Mouse (Mus musculus): Measurements from ENCODE around the gene Traf3ip3. TPM values are rescaled to one million over a fixed set of nuclear protein-coding genes. Genes with fewer than 3 reads are reported as not detected.
A peak's percentile ranks its signal among the peaks of the same experiment; 100 is the strongest.

Traf3ip3 gene
- total RNA-seq, 2 experiments from 2014 or later: 1.0 to 1.4 TPM

DNA sequence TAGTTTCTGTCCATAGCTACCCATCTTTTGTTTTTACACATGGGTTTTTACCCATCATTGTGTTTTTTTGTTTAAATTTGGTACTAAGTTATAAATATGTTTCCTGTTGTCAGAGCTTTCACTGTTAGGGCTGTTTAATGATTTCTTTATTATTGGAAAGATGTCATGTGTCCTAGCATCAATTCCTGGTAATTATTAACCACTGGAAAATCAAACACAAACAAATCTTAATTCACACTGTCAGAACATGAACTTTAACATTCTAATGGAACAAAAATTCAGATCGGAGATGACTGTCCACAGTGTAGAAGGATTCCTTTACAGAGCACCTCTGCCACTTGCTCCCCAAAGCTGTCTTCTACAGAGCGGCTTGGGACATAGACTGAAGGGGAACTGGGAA, 3.9 kb upstream of the Traf3ip3 start:
- no peak for DNase-seq

DNA sequence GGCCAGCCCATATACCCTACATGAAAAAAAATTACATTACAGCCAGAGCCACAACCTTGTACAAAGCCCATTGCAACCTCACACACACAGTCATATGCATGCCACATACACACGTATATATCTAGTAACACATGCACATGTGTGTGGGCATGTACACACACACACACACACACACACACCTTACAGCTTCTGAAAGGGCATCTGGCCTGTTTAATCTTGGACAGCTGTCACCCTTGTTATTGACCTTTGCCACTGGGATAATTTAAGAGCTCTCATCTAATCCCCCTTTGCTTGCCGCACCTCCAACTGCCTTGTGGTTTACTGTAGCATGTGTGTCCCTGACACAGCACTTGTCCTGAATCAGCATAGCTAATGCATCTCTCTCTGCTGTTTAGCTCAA, 2.3 kb upstream of the Traf3ip3 start:
- DNase-seq: no peak

DNA sequence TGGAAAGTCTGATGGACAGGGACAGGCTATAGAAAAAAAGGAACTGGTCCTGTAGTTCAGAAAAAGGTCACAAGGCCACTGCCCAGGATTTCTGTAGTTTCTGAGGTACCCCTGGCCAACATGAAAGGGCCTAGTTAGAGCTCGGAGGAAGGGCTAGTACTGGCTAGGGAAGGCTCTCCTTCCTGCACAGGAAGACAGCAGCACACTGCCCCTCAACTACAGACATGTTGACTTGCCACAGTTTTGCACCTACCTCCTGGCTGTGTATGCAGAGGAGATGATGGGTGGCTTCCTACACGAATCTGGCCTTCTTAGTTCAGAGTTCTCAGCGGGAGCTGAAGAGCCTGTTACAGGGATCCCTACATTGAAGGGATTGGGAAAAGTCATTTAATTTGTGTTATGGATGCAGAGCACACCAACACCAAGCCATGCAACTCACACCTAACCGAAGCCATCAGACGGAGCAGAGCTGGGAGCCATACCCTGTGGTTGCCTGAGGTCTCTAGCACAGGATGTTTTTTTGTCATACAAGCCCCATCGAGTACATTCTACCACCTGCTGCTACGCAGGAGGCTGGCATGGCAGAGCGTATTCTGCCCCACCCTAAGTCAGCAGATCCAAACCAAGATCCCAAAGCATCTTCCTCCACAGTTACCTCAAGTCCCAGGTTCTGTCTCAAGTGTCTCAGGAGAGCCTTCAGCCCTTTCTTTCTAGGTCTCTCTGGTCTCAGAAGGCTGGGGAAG, 692 bp downstream of the Traf3ip3 start:
- no peak for DNase-seq

DNA sequence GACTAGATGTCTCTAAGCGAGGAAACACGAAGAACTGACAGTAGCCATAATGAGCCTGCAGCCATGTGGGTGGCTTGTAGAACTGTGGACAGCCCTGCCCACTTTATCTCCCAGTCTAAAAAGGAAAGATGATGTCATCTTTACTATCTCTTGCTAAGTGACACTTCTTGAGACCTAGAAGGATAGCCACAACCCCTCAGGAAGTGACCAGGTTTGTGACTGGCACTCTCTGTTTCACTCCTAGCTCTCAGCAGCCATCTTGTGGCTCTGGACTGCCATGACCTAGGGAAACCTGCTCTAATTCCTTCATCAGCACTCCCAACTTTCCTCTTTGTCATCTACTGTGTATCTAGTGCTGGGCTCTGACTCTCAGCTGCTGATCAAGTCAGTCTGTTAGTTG, 3.2 kb downstream of the Traf3ip3 start:
- DNase-seq: no peak

DNA sequence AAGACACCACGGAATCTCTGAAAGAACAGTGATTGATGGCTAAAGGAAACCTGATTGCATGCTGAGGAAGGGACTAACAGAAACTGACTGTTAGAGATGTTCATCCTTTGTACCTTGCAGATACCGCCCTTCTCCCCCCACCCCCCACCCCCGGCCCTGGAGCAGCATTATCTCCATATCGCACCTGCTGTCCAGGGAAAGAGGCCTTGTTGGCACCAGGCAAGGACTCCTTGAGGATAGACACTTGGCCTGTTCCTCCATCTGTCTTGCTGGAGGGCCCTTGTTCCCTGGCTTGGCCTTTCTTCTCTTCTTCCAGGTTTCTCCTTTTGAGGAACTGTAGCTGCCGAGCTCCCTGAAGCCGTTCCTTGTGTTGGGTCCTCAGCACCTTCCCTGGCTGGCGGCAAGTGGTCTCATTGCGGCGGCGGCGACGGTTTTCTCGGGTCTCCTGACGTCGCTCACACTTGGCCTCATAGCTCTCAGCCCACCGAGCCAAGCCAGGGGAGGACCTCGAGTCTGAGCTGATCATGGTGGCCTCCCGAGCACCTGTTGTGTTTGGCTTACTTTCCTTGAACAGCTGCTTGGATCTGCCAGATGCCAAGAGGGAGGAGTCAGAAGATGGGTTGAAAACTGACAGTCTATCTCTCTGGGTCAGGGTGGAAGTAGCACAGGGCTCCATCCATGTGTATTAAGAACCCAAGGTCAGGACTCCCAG, 3.9 kb downstream of the Traf3ip3 start:
- no peak for DNase-seq

DNA sequence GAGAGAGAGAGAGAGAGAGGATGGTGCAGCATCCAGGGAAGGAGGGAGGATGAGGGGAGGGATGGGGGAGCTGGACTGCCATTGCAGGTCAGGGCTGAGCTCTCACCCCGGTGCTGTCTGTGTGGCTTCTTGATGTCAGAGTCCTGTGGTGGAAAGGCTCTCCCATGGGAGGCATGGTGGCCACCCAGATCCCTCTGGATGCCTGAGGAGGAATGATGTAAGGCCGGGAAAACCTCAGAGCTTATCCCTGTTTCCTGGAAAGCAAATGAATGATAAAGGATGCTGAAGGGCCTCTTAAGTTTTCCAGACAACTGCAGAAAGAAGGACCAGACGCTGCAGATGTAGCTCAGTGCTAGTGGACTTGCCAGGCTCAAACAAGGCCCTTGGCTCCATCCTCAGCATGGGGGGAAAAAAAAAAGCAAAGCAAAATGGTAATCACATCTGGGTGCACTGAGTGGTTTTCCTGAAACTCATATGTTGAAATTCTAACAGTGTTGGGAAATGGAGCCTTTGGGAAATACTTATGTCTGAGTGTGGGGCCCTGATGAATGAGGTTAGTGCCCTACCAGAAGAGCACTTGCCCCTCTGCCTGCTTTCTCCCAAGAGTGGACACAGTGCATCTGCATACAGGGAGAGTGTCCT, 6.2 kb downstream of the Traf3ip3 start:
- no peak for DNase-seq

DNA sequence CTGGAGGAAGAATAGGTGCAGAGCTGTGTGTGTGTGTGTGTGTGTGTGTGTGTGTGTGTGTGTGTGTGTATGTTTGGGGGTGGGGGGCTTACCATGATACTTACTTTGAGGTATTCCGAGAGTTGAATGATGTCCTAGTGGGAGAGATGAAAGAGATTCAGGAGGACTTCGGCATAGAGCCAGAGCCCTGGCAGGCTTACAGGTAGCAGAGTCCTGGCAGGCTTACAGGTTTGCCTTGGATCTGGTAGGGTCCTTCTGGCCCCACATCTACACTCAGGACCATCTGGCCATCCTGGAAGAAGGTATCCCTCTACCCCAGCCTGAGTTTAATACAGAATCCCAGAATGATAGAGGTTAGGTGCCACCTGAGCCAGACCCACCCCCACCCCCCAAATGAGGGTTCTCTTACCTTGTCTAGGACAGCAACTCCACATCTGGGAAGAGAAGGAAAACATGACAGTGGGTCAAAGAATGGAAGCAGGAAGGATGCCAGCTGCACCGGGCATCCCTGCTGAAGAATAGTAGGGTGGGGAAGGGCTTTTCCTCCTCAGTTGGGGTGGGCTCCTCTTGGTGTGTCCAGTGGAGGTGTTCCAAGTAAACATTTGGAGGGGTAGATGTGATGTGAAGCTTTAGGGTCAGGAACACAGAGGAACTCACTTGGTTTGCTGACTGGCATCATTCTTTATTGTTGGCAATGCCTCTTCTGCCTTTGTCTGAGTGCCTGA, 6.9 kb downstream of the Traf3ip3 start:
- no peak for DNase-seq

DNA sequence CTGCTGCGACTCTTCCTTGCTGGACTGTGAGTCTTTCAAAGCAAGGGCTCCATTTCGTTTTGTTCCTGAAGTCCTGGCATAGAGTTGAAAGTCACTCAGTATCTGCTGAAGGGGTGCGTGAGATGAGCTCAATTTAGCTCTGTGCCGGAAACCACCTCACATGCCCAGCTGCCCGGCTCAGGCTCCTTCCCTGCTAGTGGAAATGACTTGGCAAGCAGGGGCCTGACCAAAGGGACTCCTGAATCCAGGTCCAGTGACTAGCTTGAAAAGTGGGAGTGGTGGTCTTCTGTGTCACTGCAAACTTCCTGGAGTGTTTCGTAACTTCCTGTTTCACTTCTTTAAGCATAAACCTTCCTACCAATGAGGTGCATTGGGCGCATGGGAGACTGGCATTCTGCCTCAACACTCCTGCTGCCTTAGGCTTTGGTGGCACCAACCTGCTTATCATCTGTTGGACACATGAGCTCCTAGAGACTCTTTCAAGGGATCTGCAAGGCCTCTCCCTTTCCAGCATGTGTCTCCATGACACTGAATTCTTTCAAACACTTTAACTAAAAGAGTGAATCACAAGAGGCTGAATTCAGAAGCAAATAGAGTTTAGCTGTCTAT, 9.7 kb downstream of the Traf3ip3 start:
- peak; percentile 37 for DNase-seq

DNA sequence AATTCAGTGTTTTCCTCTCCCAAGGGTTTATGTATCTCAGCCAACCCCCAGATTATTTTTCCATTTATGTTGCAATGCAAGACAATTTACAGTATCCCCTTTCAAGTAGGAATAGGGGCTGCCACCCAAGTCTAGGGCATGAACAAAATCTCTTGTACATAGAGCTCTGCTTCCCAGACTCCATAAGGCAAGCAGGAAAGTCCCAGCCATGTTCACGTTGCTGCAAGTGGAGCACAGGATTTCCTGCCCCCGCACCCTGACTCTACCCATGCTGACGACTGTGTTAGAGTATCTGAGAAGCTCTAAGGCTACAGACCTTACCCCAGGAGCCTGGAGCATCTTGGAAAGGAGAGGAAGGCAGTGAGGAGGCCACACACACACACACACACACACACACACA, 11.7 kb downstream of the Traf3ip3 start:
- peak; percentile 21 for DNase-seq

DNA sequence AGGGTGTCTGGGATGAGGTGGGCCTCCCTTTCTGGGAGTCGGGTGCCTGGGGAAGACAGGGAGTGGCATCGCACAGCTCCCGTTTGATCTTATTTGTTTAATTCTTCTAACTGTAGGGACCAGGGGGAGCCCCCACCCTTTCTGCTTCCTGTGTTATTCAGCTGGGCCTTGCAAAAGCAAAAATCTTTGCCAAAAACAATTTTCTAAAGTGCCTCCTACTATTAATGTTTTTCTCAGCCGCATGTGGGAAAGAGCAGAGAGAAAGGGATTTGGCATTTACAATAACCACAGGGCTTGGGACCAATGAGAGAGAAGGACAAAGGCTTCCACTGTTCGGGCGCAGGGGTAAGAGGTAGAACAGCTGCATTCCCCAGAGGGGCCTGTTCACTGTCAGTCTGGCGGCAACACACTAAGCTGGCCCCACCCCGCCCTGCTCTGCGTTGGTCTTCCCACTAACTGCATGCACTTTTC, 12.3 kb downstream of the Traf3ip3 start:
- peak; percentile 70 for DNase-seq

DNA sequence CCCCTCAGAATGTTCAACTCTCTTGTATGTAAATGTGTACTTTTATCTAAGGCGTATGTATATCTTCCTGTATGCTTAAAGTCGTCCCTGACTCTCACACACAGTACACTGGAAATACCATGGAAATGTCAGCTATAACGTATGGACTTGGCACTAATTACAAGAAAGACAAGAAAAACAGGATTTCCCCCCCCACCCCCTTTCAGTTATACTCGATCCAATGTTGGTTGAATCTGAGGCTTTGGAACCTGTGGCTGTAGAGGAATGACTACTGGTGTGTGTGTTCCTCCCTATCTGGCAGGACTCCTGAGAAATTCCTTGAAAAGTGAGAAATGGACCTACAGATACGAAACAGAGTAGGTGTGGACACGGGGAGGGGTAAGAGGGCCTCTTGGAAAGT, 13.2 kb downstream of the Traf3ip3 start:
- DNase-seq: no peak

DNA sequence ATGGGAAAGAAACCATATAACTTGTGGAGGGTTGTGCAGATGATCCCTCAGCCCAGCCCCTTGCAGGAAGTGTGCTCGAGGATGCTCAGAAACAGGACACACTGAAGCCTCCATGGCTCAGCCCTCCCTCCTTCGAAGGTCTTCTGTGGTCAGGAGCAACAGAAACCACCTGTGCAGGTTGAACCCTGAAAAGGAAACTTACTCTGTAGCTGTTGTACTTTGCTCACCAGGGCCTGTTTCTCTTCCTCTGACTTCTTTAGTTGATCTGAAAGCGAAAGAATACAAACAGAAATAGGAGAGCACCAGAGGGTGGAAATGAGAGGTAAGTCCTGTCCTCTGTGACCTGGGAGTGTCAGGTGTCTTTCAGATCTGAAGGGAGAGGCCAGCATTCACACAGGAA, 20.4 kb downstream of the Traf3ip3 start:
- no peak for DNase-seq

DNA sequence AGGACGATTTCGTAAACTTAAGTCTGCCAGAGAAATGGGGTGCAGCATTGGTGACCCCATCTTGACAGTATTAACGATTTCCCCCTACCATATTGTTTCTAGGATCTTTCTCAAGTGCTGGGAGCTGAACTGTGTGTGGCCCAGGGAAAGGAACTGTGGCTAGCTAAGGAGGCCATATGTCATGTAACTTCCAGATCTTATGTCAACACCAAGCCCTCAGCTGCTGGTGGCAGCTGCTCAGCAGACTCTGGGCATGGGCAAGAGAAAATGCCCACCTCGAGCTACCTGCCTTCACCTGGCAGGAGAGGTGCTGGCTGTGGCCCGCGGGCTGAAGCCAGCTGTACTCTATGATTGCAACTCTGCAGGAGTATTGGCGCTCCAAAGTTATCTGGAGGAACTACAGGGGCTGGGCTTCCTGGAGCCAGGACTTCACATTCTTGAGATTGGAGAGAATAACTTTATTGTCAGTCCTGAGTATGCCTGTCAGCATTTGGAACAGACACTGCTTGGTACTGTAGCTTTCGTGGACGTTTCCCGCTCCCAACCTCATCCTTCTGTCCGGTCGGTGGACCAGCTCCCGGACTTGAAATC, 27.3 kb downstream of the Traf3ip3 start:
- DNase-seq: peak; percentile 16

DNA sequence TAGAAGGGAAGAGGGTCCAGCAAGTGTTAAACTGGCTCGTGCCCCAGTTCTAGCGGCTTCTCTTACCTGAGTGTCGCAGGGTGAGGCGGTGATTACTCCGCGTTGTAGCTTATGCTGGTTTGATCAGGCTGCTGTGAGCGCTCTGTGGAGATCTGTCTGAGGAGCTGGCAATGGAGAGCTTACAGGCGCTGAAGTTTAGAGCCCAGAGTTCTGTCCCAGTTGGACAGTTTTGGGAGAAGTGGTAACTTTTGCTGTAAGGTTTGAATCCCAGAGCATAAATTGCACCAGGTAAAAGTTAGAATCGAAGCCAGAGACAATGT, 27.7 kb downstream of the Traf3ip3 start:
- no peak for DNase-seq

DNA sequence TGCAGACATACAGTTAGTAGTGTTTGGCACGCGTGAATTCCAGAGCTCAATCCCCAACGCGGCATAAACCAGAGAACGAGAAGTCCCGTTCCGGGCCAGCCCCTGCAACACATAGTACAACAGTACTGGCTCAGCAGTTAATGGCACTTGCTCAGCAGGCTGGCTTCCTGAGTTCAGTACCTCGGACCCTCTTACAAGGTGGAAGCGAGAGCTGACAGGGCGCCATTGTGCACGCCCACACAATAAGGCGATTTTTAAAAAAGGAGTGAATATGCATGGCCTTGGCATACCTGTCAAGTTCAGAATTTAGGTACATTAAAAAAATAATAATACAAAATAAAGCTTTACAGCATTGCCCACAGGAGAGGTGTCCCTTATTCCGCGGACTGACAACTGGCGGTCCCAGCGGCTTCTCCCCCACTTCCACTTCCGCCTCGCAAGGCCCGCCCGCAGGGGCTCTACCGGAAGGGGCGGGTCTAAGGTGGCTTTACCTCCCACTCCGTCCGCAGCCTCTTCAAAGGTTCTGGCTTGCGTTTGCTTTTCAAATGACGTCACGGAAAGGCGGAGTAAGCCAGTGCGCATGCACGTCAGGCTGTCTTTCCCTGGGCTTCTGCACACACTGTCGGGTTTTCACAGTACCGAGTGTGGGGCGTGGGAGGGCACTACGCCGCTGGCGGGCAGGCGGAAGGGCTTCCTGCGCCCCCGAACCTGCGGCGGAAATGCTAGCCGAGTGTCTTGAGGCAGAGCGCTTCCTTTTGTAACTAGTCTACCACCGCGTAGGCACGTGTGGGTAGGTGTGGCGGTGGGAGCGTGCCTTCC, 28.3 kb downstream of the Traf3ip3 start:
- peak; percentile 97 for DNase-seq

DNA sequence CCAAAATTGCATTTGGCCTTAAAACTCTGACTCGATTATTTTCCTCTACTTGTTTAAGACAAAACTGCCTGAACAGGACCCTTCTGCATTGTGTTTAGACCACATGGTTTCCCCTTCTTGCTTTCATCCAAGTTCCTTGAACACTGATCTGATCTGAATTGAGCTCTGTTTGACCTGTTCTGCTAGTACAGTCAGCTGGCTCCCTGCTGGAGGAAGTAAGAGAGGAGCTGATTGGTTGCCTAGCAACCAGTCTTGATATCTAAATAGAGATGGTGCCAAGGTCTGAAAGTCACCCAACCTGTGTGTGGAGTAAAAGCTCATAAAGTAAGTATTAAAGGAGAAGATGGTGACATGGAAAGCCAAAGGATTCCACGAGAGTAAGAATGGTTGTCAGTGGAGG, 31.6 kb downstream of the Traf3ip3 start:
- no peak for DNase-seq

DNA sequence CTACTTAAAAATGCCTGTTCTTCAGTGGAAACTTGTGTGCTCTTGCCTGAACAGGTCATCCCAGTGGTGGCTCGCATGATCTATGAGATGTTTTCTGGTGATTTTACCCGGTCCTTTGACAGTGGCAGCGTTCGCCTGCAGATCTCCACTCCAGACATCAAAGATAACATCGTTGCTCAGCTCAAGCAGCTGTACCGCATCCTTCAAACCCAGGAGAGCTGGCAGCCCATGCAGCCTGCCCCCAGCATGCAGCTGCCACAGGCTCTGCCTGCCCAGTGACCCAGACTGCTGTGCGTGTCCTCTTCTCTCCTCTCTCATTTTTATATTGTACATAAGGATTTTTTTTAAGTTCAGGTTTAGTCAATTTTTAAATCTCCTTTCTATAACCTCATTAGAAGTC, 32.3 kb downstream of the Traf3ip3 start:
- no peak for DNase-seq

DNA sequence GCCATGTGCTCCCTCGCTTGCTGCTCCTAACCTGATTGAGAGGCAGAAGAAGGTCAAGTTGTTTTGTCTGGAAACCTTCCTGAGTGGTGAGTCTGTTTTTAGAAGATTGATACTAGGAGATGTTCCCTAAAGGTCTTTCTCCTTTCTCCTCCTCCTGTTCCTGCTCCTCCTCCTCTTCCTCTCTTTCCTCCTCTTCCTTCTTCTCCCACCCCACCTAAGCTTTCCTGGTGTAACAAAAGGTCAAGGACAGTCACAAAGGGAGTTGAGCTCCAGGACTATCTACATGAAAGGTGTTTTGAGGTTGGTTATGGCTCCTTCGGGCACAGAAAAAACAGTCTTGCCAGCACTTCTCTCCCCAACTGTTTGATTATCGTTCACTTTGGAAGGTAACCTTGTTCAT, 33.8 kb downstream of the Traf3ip3 start, which contains the start of gene A130010J15Rik:
Gene A130010J15Rik (plus strand): TSS at position 301 of the 400 bp plus-strand sequence.
- no peak for DNase-seq

DNA sequence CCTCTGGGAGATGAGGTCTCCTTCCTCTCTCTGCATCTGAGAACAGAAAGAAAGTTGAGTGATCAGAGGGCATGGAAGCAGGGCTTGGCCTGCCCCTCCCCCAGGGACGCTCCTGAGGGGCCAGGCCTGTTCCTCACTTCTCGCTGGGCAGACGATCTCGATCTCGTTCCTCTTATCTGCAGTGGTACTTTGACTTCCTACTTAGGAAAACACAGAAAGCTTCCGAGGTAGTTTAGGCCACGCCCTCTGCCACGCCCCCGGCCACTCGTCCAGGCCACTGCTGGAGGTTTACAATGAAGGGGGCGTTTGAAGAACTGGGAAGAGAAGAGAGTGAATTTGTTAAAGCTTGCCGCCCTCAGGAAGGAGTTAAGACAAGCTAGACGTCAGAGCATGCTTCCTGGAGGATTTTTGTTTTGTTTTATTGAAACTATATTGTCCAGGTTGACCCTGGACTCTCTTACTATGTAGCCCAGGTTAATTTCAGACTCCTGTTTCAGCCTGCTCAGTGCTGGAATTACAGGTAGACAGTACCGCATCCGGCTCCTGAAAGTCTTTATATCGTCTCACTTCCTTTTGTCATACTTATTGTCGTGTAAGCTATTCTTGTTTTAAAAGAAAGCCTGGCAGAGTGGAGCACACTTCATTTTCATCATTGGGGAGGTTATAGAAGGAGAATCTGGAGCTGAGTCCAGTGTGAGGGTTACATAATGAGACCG, 41.0 kb downstream of the Traf3ip3 start:
- DNase-seq: peak; percentile 59

DNA sequence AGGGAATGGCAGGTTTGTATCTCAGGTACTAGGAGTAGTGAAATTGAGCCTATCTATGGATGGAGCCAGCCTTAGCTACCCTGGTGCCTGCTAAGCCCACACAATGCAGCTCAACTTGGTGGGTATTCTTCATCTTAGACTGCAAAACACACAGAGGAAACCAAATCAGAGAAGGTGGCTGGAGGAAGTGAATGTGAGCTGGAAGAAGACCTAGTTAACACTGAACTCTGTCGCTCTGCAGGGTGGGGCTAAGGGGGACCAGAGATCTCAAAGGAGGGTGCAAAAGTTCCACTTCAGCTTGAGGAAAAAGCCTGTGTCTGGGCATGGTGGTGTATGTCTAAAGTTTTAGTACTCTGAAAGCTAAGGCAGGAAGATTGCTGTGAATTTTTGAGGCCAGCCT, 41.9 kb downstream of the Traf3ip3 start:
- DNase-seq: no peak

DNA sequence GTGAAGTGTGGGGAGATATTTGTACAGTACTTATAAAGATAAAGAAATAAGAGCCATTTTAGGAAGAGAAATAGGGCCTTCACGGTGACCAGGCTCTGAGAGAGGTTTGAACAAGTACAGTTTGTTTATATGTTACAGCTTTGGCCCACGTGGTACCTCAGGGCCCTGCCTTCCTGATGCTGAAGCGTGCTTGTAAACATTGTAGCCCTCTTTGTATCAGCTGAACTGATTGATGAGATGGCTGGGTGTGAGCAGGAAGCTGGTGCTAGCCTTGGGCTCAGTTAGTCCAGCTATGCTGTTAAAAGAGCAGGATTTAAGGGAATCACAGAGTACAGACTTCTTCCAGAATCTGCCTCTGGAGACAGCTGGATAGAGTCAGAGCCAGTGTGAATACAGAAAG, 42.3 kb downstream of the Traf3ip3 start:
- no peak for DNase-seq
